Mouse (Mus musculus) liver, postnatal 0 days (tissue): Measurements from ENCODE around the gene Pde4dip. TPM values are rescaled to one million over a fixed set of nuclear protein-coding genes. Genes with fewer than 3 reads are reported as not detected.

Source experiments
- ATAC-seq: fragments of 200-750 bp; cut with Nextera tagmentation; 2 replicates; pipeline ENCODE4 v1.8.0; 2017; ENCODE audit warnings: mild to moderate bottlenecking, moderate library complexity
- DNase-seq: peaks from one replicate; pipeline ENCODE4 v3.0.0-alpha.2; 2016
- H3K27ac ChIP-seq: fragments of 300-500 bp; sonication (generic); 2 replicates; pipeline ENCODE4 v1.5.1; 2014; ENCODE audit warnings: antibody characterized with exemption, moderate library complexity, mild to moderate bottlenecking, low read depth
- H3K27me3 ChIP-seq: fragments of 300-500 bp; sonication (generic); 2 replicates; pipeline ENCODE4 v1.6.1; 2014; ENCODE audit warnings: low read length, control low read depth, mixed read lengths; ENCODE audit not compliant: insufficient read depth
- H3K36me3 ChIP-seq: fragments of 300-500 bp; sonication (generic); replicated peaks from 2 replicates; pipeline ENCODE4 v1.6.1; 2014; ENCODE audit warnings: mild to moderate bottlenecking, control low read depth, low read length, moderate library complexity, mixed read lengths; ENCODE audit not compliant: insufficient read depth
- H3K4me1 ChIP-seq: fragments of 300-500 bp; sonication (generic); 2 replicates; pipeline ENCODE4 v1.6.1; 2014; ENCODE audit warnings: antibody characterized with exemption, mild to moderate bottlenecking, control low read depth; ENCODE audit not compliant: insufficient read depth
- H3K4me2 ChIP-seq: fragments of 300-500 bp; sonication (generic); 2 replicates; pipeline ENCODE4 v1.6.1; 2014; ENCODE audit warnings: low read depth, mild to moderate bottlenecking, low read length, moderate library complexity, mixed read lengths
- H3K4me3 ChIP-seq: fragments of 300-500 bp; sonication (generic); 2 replicates; pipeline ENCODE4 v1.5.1; 2014; ENCODE audit warnings: low read depth, low read length
- H3K9ac ChIP-seq: fragments of 300-500 bp; sonication (generic); replicated peaks from 2 replicates; pipeline ENCODE4 v1.6.1; 2014; ENCODE audit warnings: mild to moderate bottlenecking, moderate library complexity
- H3K9me3 ChIP-seq: fragments of 300-500 bp; sonication (generic); 2 replicates; pipeline ENCODE4 v1.6.1; 2016; ENCODE audit warnings: mild to moderate bottlenecking, control low read depth, low read length, mixed read lengths
- CTCF ChIP-seq: sonication (generic); IDR thresholded peaks from 2 replicates; pipeline ENCODE4 v1.5.1; 2016; ENCODE audit warnings: antibody characterized with exemption, low read depth
- EP300 ChIP-seq: IDR thresholded peaks from 2 replicates; pipeline ENCODE4 v1.6.1; 2016; ENCODE audit warnings: antibody characterized with exemption, low read depth, mild to moderate bottlenecking
- WGBS: fragments of 180-500 bp; shearing (Covaris S2); extraction: QIAGEN DNeasy Blood & Tissue Kit; methylation state at CpG from one replicate; pipeline ENCODE4 v1.1.7; 2014; ENCODE audit not compliant: insufficient replicate concordance; 5-methylcytosine and 5-hydroxymethylcytosine counted together
- polyA plus RNA-seq: library from polyadenylated mRNA; unstranded; fragments of >200 nt; fragmentation: Nextera tagmentation; extraction: Ambion mirVana; gene quantifications from 2 replicates; pipeline ENCODE4 v1.2.1, GENCODE M21; 2015

The Pde4dip gene
- polyA plus RNA-seq = 8.1 and 8.5 TPM in 2 replicates

GRCm38 (mm10) chr3:97888168-97888901 is at the start of gene Pde4dip:
Gene Pde4dip, minus strand, starts transcription at chr3:97888707.
- Histone ChIP-seq H3K9me3 (no peaks in the 10 kb centered on the region), H3K4me3 (peak within 1 kb of the TSS; percentile 36), H3K9ac (no peak within 1 kb of the TSS), H3K27ac (no peak within 1 kb of the TSS), H3K36me3 (no peaks in the 10 kb centered on the region), H3K27me3 (peaks cover 20% of the 10 kb centered on the region), H3K4me1 (peaks cover 4% of the 10 kb centered on the region; the same call in 1 of the 2 replicates), H3K4me2 (peak within 1 kb of the TSS; percentile 47)
- DNase-seq = no peak
- WGBS = 3% methylated on average over 41 of the region's 44 CpGs
- no peak for ATAC-seq
- TF ChIP-seq EP300 = no peak
- TF ChIP-seq CTCF = no peak

DNA sequence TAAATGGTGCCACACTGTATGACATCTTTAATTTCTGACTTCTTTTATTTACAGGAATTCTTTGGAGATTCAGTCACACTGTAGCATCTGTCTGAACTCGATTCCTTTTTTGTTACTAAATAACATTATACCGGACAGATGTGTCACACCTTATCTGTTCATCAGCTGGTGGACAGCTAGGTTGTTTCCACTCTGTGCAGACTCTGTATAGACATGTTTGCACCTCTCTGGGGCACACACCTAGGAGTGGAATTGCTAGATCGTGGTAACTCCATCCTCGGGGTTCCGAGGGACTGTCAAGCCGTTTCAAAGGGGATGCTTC is 49.4 kb upstream of the Pde4dip start:
- H3K27ac ChIP-seq = no peak overlapping the region
- peaks cover 46% of the 10 kb centered on the region for H3K4me1 ChIP-seq

GRCm38 (mm10) chr3:97937068-97937944 is 48.8 kb upstream of the Pde4dip start:
- no peak overlapping the region for H3K27ac ChIP-seq
- H3K27me3 ChIP-seq = no peaks in the 10 kb centered on the region
- H3K4me2 ChIP-seq = peak overlapping the region; percentile 38
- peaks cover 45% of the 10 kb centered on the region for H3K4me1 ChIP-seq
- DNase-seq (no peak), ATAC-seq (peak; percentile 45; the same call in 1 of the 2 replicates)
- no peak overlapping the region for H3K9ac ChIP-seq
- H3K36me3 ChIP-seq = no peaks in the 10 kb centered on the region
- no peak for TF ChIP-seq EP300
- H3K9me3 ChIP-seq = no peaks in the 10 kb centered on the region
- WGBS = 36% methylated on average over 17 of the region's 17 CpGs
- H3K4me3 ChIP-seq = no peak overlapping the region

More for the DNA sequence above, 49.4 kb upstream of the Pde4dip start:
- ATAC-seq (no peak), DNase-seq (no peak)
- no peak overlapping the region for H3K9ac ChIP-seq
- WGBS = 48% methylated on average over 6 of the region's 6 CpGs
- no peaks in the 10 kb centered on the region for H3K9me3 ChIP-seq
- no peaks in the 10 kb centered on the region for H3K27me3 ChIP-seq
- TF ChIP-seq EP300 (no peak), CTCF (no peak)
- H3K36me3 ChIP-seq = no peaks in the 10 kb centered on the region
- H3K4me3 ChIP-seq = no peak overlapping the region
- peak overlapping the region; percentile 38; the same call in 1 of the 2 replicates for H3K4me2 ChIP-seq

GRCm38 (mm10) chr3:97934331-97935300 is 46.1 kb upstream of the Pde4dip start:
- 76% methylated on average over 6 of the region's 6 CpGs for WGBS
- DNase-seq (no peak), ATAC-seq (no peak)
- H3K27ac ChIP-seq = no peak overlapping the region
- H3K9ac ChIP-seq = no peak overlapping the region
- H3K36me3 ChIP-seq = no peaks in the 10 kb centered on the region
- peaks cover 39% of the 10 kb centered on the region for H3K4me1 ChIP-seq
- no peak overlapping the region for H3K4me2 ChIP-seq
- no peaks in the 10 kb centered on the region for H3K9me3 ChIP-seq
- no peaks in the 10 kb centered on the region for H3K27me3 ChIP-seq
- H3K4me3 ChIP-seq = no peak overlapping the region
- no peak for TF ChIP-seq EP300
- no peak for TF ChIP-seq CTCF

- ATAC-seq (0 out of 2 replicates have a peak, but pooled peaks have one; percentile 17), DNase-seq (no peak)
- TF ChIP-seq CTCF (no peak), EP300 (no peak)
- Histone ChIP-seq H3K9me3 (no peaks in the 10 kb centered on the region), H3K4me3 (no peak overlapping the region), H3K27ac (peak overlapping the region; percentile 5; the same call in 1 of the 2 replicates), H3K4me2 (peak overlapping the region; percentile 63), H3K4me1 (peaks cover 38% of the 10 kb centered on the region), H3K9ac (no peak overlapping the region), H3K36me3 (no peaks in the 10 kb centered on the region), H3K27me3 (no peaks in the 10 kb centered on the region)
- WGBS = 63% methylated on average over 5 of the region's 5 CpGs
Observed at GRCm38 (mm10) chr3:97933811-97934210, 45.3 kb upstream of the Pde4dip start.
